Mouse (Mus musculus) CH12F3 (cell line): ENCODE data around the gene Fam19a2.

Experiments
- in situ Hi-C: fragments of 300-500 bp; cut with MboI; formaldehyde crosslinking; loops from 2 replicates; pipeline ENCODE4 v1.14.3; 2020; ENCODE audit warnings: low sequenced_read_pairs

The Fam19a2 gene

GRCm38 (mm10) chr10:123263876-123264309 lies at the start of gene Fam19a2:
TSS of gene Fam19a2 (plus strand) at chr10:123263996.
- in situ Hi-C loops: no loop called here

GRCm38 (mm10) chr10:123222785-123223184 lies 41.0 kb upstream of the Fam19a2 start:
- in situ Hi-C loops: no loop called here

GRCm38 (mm10) chr10:123229420-123229819 lies 34.4 kb upstream of the Fam19a2 start:
- in situ Hi-C loops: no loop called here

GRCm38 (mm10) chr10:123248063-123248462 lies 15.7 kb upstream of the Fam19a2 start:
- in situ Hi-C loops: no loop called here

- in situ Hi-C loops: no loop called here
Observed at GRCm38 (mm10) chr10:123251904-123252303, 11.9 kb upstream of the Fam19a2 start.

- in situ Hi-C loops: no loop called here
Observed at GRCm38 (mm10) chr10:123254299-123254698, 9.5 kb upstream of the Fam19a2 start.

- in situ Hi-C loops: no loop called here
Observed at GRCm38 (mm10) chr10:123255674-123256348, 8.0 kb upstream of the Fam19a2 start.

GRCm38 (mm10) chr10:123264461-123265191 lies 830 bp downstream of the Fam19a2 start:
- in situ Hi-C loops: no loop called here

GRCm38 (mm10) chr10:123265241-123265790 lies 1.5 kb downstream of the Fam19a2 start:
- in situ Hi-C loops: no loop called here

- in situ Hi-C loops: no loop called here
Observed at GRCm38 (mm10) chr10:123268568-123268967, 4.8 kb downstream of the Fam19a2 start.

GRCm38 (mm10) chr10:123274554-123274953 lies 10.8 kb downstream of the Fam19a2 start:
- in situ Hi-C loops: no loop called here

- in situ Hi-C loops: no loop called here
Observed at GRCm38 (mm10) chr10:123307300-123307699, 43.5 kb downstream of the Fam19a2 start.

- in situ Hi-C loops: no loop called here
Observed at GRCm38 (mm10) chr10:123326271-123326670, 62.5 kb downstream of the Fam19a2 start.

GRCm38 (mm10) chr10:123341280-123341679 lies 77.5 kb downstream of the Fam19a2 start:
- in situ Hi-C loops: no loop called here

GRCm38 (mm10) chr10:123342591-123343236 lies 78.9 kb downstream of the Fam19a2 start:
- in situ Hi-C loops: no loop called here

- in situ Hi-C loops: no loop called here
Observed at GRCm38 (mm10) chr10:123346301-123346700, 82.5 kb downstream of the Fam19a2 start.

- in situ Hi-C loops: no loop called here
Observed at GRCm38 (mm10) chr10:123353667-123354066, 89.9 kb downstream of the Fam19a2 start.

GRCm38 (mm10) chr10:123357010-123357409 lies 93.2 kb downstream of the Fam19a2 start:
- in situ Hi-C loops: no loop called here

- in situ Hi-C loops: no loop called here
Observed at GRCm38 (mm10) chr10:123360492-123360891, 96.7 kb downstream of the Fam19a2 start.

- in situ Hi-C loops: no loop called here
Observed at GRCm38 (mm10) chr10:123364628-123365027, 100.8 kb downstream of the Fam19a2 start.

- in situ Hi-C loops: no loop called here
Observed at GRCm38 (mm10) chr10:123367152-123367864, 103.5 kb downstream of the Fam19a2 start.
